Mouse (Mus musculus): ENCODE data around the gene Sptb. TPM values are rescaled to one million over a fixed set of nuclear protein-coding genes. Genes with fewer than 3 reads are reported as not detected.

Sptb gene
- polyA plus RNA-seq, 1 experiment = 0.42 TPM

GRCm38 (mm10) chr12:76722026-76722425 is 11.7 kb upstream of the Sptb start:
- no peaks in the 10 kb centered on the region for H3K79me2 ChIP-seq (ENCODE audit: control insufficient read depth, insufficient read depth)
- no peaks in the 10 kb centered on the region for H3K27me3 ChIP-seq (ENCODE audit: control insufficient read depth, insufficient read depth, insufficient read length)
- no peak overlapping the region for H3ac ChIP-seq (ENCODE audit: control insufficient read depth, insufficient read length)
- H3K4me2 ChIP-seq (ENCODE audit: low read depth) = no peak overlapping the region
- no peaks in the 10 kb centered on the region for H3K36me3 ChIP-seq (ENCODE audit: control insufficient read depth, insufficient read depth)
- TF ChIP-seq MYOD1 (IDR thresholded peaks at IDR 0.05; ENCODE audit: control insufficient read depth in 1 of 3, insufficient read length in 2 of 3, low read depth in 2 of 3) (no peak), MYOG (IDR thresholded peaks at IDR 0.05; ENCODE audit: control insufficient read depth in 1 of 3, insufficient read depth in 1 of 3, insufficient read length in 2 of 3, low read depth in 2 of 3) (no peak), REST (IDR thresholded peaks at IDR 0.05; ENCODE audit: insufficient read depth, insufficient read length) (no peak), MAX (IDR thresholded peaks at IDR 0.05; ENCODE audit: low read depth) (no peak), TCF12 (IDR thresholded peaks at IDR 0.05; ENCODE audit: insufficient read depth, poor library complexity, severe bottlenecking) (no peak), TCF3 (IDR thresholded peaks at IDR 0.05; ENCODE audit: insufficient read length, low read depth) (no peak), USF1 (IDR thresholded peaks at IDR 0.05; ENCODE audit: low read depth) (no peak), CEBPB (IDR thresholded peaks at IDR 0.05; ENCODE audit: insufficient read depth, poor library complexity, severe bottlenecking) (no peak), E2F4 (IDR thresholded peaks at IDR 0.05; ENCODE audit: insufficient read depth) (no peak), POLR2A (IDR thresholded peaks at IDR 0.05; ENCODE audit: insufficient read length, low read depth) (no peak), SRF (IDR thresholded peaks at IDR 0.05; ENCODE audit: control insufficient read depth, insufficient read length, low read depth) (no peak), POLR2AphosphoS2 (IDR thresholded peaks at IDR 0.05; ENCODE audit: insufficient read length, low read depth) (no peak)
- H3K4me3 ChIP-seq = no peak overlapping the region

GRCm38 (mm10) chr12:76720572-76720971 is 10.2 kb upstream of the Sptb start:
- H3K4me3 ChIP-seq = no peak overlapping the region
- H3K36me3 ChIP-seq (ENCODE audit: control insufficient read depth, insufficient read depth) = no peaks in the 10 kb centered on the region
- H3K79me2 ChIP-seq (ENCODE audit: control insufficient read depth, insufficient read depth) = no peaks in the 10 kb centered on the region
- no peak for TF ChIP-seq MAX (IDR thresholded peaks at IDR 0.05; ENCODE audit: low read depth)
- TF ChIP-seq CEBPB (IDR thresholded peaks at IDR 0.05; ENCODE audit: insufficient read depth, poor library complexity, severe bottlenecking) = no peak
- TF ChIP-seq E2F4 (IDR thresholded peaks at IDR 0.05; ENCODE audit: insufficient read depth) = no peak
- TF ChIP-seq SRF (IDR thresholded peaks at IDR 0.05; ENCODE audit: control insufficient read depth, insufficient read length, low read depth) = no peak
- TF ChIP-seq TCF3 (IDR thresholded peaks at IDR 0.05; ENCODE audit: insufficient read length, low read depth) = no peak
- TF ChIP-seq REST (IDR thresholded peaks at IDR 0.05; ENCODE audit: insufficient read depth, insufficient read length) = no peak
- no peak for TF ChIP-seq MYOG (IDR thresholded peaks at IDR 0.05; ENCODE audit: control insufficient read depth in 1 of 3, insufficient read depth in 1 of 3, insufficient read length in 2 of 3, low read depth in 2 of 3)
- TF ChIP-seq MYOD1 (IDR thresholded peaks at IDR 0.05; ENCODE audit: control insufficient read depth in 1 of 3, insufficient read length in 2 of 3, low read depth in 2 of 3) = no peak
- TF ChIP-seq USF1 (IDR thresholded peaks at IDR 0.05; ENCODE audit: low read depth) = no peak
- no peak for TF ChIP-seq POLR2AphosphoS2 (IDR thresholded peaks at IDR 0.05; ENCODE audit: insufficient read length, low read depth)
- no peak for TF ChIP-seq TCF12 (IDR thresholded peaks at IDR 0.05; ENCODE audit: insufficient read depth, poor library complexity, severe bottlenecking)
- no peak for TF ChIP-seq POLR2A (IDR thresholded peaks at IDR 0.05; ENCODE audit: insufficient read length, low read depth)
- no peak overlapping the region for H3ac ChIP-seq (ENCODE audit: control insufficient read depth, insufficient read length)
- H3K4me2 ChIP-seq (ENCODE audit: low read depth) = no peak overlapping the region
- no peaks in the 10 kb centered on the region for H3K27me3 ChIP-seq (ENCODE audit: control insufficient read depth, insufficient read depth, insufficient read length)

GRCm38 (mm10) chr12:76718384-76718783 is 8.0 kb upstream of the Sptb start:
- H3K79me2 ChIP-seq (ENCODE audit: control insufficient read depth, insufficient read depth) = no peaks in the 10 kb centered on the region
- no peak overlapping the region for H3K4me2 ChIP-seq (ENCODE audit: low read depth)
- H3ac ChIP-seq (ENCODE audit: control insufficient read depth, insufficient read length) = no peak overlapping the region
- no peak overlapping the region for H3K4me3 ChIP-seq
- H3K27me3 ChIP-seq (ENCODE audit: control insufficient read depth, insufficient read depth, insufficient read length) = peaks cover 5% of the 10 kb centered on the region
- H3K36me3 ChIP-seq (ENCODE audit: control insufficient read depth, insufficient read depth) = no peaks in the 10 kb centered on the region
- TF ChIP-seq TCF12 (IDR thresholded peaks at IDR 0.05; ENCODE audit: insufficient read depth, poor library complexity, severe bottlenecking) (no peak), POLR2A (IDR thresholded peaks at IDR 0.05; ENCODE audit: insufficient read length, low read depth) (no peak), CEBPB (IDR thresholded peaks at IDR 0.05; ENCODE audit: insufficient read depth, poor library complexity, severe bottlenecking) (no peak), E2F4 (IDR thresholded peaks at IDR 0.05; ENCODE audit: insufficient read depth) (no peak), SRF (IDR thresholded peaks at IDR 0.05; ENCODE audit: control insufficient read depth, insufficient read length, low read depth) (no peak), TCF3 (IDR thresholded peaks at IDR 0.05; ENCODE audit: insufficient read length, low read depth) (no peak), MYOD1 (IDR thresholded peaks at IDR 0.05; ENCODE audit: control insufficient read depth in 1 of 3, insufficient read length in 2 of 3, low read depth in 2 of 3) (no peak), POLR2AphosphoS2 (IDR thresholded peaks at IDR 0.05; ENCODE audit: insufficient read length, low read depth) (no peak), USF1 (IDR thresholded peaks at IDR 0.05; ENCODE audit: low read depth) (no peak), MAX (IDR thresholded peaks at IDR 0.05; ENCODE audit: low read depth) (no peak), MYOG (IDR thresholded peaks at IDR 0.05; ENCODE audit: control insufficient read depth in 1 of 3, insufficient read depth in 1 of 3, insufficient read length in 2 of 3, low read depth in 2 of 3) (no peak), REST (IDR thresholded peaks at IDR 0.05; ENCODE audit: insufficient read depth, insufficient read length) (no peak)

GRCm38 (mm10) chr12:76709795-76710350 is 474 bp downstream of the Sptb start:
- Histone ChIP-seq H3K4me2 (ENCODE audit: low read depth) (peak overlapping the region; percentile 18), H3K36me3 (ENCODE audit: control insufficient read depth, insufficient read depth) (no peaks in the 10 kb centered on the region), H3K27me3 (ENCODE audit: control insufficient read depth, insufficient read depth, insufficient read length) (peaks cover 46% of the 10 kb centered on the region), H3K4me3 (no peak overlapping the region), H3K79me2 (ENCODE audit: control insufficient read depth, insufficient read depth) (no peaks in the 10 kb centered on the region), H3ac (ENCODE audit: control insufficient read depth, insufficient read length) (no peak overlapping the region)
- peak in 1 of 3 experiments; percentile 20 for TF ChIP-seq MYOD1 (IDR thresholded peaks at IDR 0.05; ENCODE audit: control insufficient read depth in 1 of 3, insufficient read length in 2 of 3, low read depth in 2 of 3)
- TF ChIP-seq MAX (IDR thresholded peaks at IDR 0.05; ENCODE audit: low read depth) = no peak
